Mouse (Mus musculus): Measurements from ENCODE around the gene Mpp2. TPM values are rescaled to one million over a fixed set of nuclear protein-coding genes. Genes with fewer than 3 reads are reported as not detected.

The Mpp2 gene
- polyA plus RNA-seq, 1 experiment from 2014 or later, result 6.8 TPM

- Histone ChIP-seq H3K4me3 (replicated peaks) (no peak overlapping the region), H3K27ac (no peak overlapping the region)
Measured at GRCm38 (mm10) chr11:102096446-102096845, 8.1 kb upstream of the Mpp2 start.

GRCm38 (mm10) chr11:102095676-102096075 is 7.4 kb upstream of the Mpp2 start:
- Histone ChIP-seq H3K4me3 (replicated peaks) (no peak overlapping the region), H3K27ac (no peak overlapping the region), H3K4me2 (replicated peaks) (no peak overlapping the region), H3K27me3 (replicated peaks) (0 out of 2 replicates have a peak, but pooled peaks cover 9% of the 10 kb centered on the region), H3K36me3 (no peaks in the 10 kb centered on the region), H3K4me1 (replicated peaks) (peaks cover 6% of the 10 kb centered on the region; the same call in 1 of the 2 replicates), H3K9me3 (no peaks in the 10 kb centered on the region), H3K9ac (no peak overlapping the region)
- 74% methylated on average over 3 of the region's 3 CpGs for WGBS
- no peak for ATAC-seq

More at GRCm38 (mm10) chr11:102096446-102096845, 8.1 kb upstream of the Mpp2 start:
- peak; percentile 11; the same call in 1 of the 2 replicates for ATAC-seq
- 0 out of 2 replicates have a peak, but pooled peaks cover 12% of the 10 kb centered on the region for H3K27me3 ChIP-seq (replicated peaks)
- 62% methylated on average over 5 of the region's 5 CpGs for WGBS
- H3K9me3 ChIP-seq, result no peaks in the 10 kb centered on the region
- no peak overlapping the region for H3K9ac ChIP-seq
- H3K4me1 ChIP-seq (replicated peaks), result peaks cover 6% of the 10 kb centered on the region; the same call in 1 of the 2 replicates
- H3K4me2 ChIP-seq (replicated peaks), result peak overlapping the region; percentile 57
- no peaks in the 10 kb centered on the region for H3K36me3 ChIP-seq

GRCm38 (mm10) chr11:102089088-102089808 is 933 bp upstream of the Mpp2 start:
- Histone ChIP-seq H3K27me3 (replicated peaks) (no peaks in the 10 kb centered on the region), H3K4me2 (replicated peaks) (peak overlapping the region; percentile 97), H3K9me3 (no peaks in the 10 kb centered on the region), H3K4me1 (replicated peaks) (peaks cover 13% of the 10 kb centered on the region), H3K9ac (peak overlapping the region; percentile 53), H3K27ac (peak overlapping the region; percentile 77), H3K36me3 (no peaks in the 10 kb centered on the region), H3K4me3 (replicated peaks) (peak overlapping the region; percentile 68)
- under 1% methylated on average over 20 of the region's 20 CpGs for WGBS
- peak; percentile 78 for ATAC-seq

- Histone ChIP-seq H3K36me3 (no peaks in the 10 kb centered on the region), H3K4me1 (replicated peaks) (peaks cover 23% of the 10 kb centered on the region), H3K9me3 (no peaks in the 10 kb centered on the region), H3K4me2 (replicated peaks) (peak overlapping the region; percentile 97), H3K27me3 (replicated peaks) (no peaks in the 10 kb centered on the region), H3K4me3 (replicated peaks) (peak overlapping the region; percentile 68), H3K27ac (peak overlapping the region; percentile 77), H3K9ac (peak overlapping the region; percentile 53)
- ATAC-seq, result peak; percentile 70
- WGBS, result under 1% methylated on average over 39 of the region's 39 CpGs
Measured at GRCm38 (mm10) chr11:102087081-102087751, 1.1 kb downstream of the Mpp2 start.

- Histone ChIP-seq H3K4me3 (replicated peaks) (no peak overlapping the region), H3K9me3 (no peaks in the 10 kb centered on the region), H3K4me1 (replicated peaks) (peaks cover 30% of the 10 kb centered on the region), H3K27me3 (replicated peaks) (no peaks in the 10 kb centered on the region), H3K9ac (no peak overlapping the region), H3K4me2 (replicated peaks) (peak overlapping the region; percentile 97; the same call in 1 of the 2 replicates), H3K27ac (0 out of 2 replicates have a peak overlapping the region, but pooled peaks have one; percentile 77), H3K36me3 (no peaks in the 10 kb centered on the region)
- WGBS, result 16% methylated on average over 3 of the region's 3 CpGs
- no peak for ATAC-seq
Measured at GRCm38 (mm10) chr11:102086331-102086730, 2.0 kb downstream of the Mpp2 start.

- Histone ChIP-seq H3K9ac (no peak overlapping the region), H3K36me3 (no peaks in the 10 kb centered on the region), H3K4me2 (replicated peaks) (no peak overlapping the region), H3K4me3 (replicated peaks) (no peak overlapping the region), H3K27ac (no peak overlapping the region), H3K9me3 (no peaks in the 10 kb centered on the region), H3K4me1 (replicated peaks) (peaks cover 26% of the 10 kb centered on the region), H3K27me3 (replicated peaks) (no peaks in the 10 kb centered on the region)
- 58% methylated on average over 7 of the region's 7 CpGs for WGBS
- no peak for ATAC-seq
Measured at GRCm38 (mm10) chr11:102084159-102084558, 4.2 kb downstream of the Mpp2 start.

GRCm38 (mm10) chr11:102083193-102083592 is 5.1 kb downstream of the Mpp2 start:
- H3K9me3 ChIP-seq, result no peaks in the 10 kb centered on the region
- H3K9ac ChIP-seq, result no peak overlapping the region
- peaks cover 24% of the 10 kb centered on the region for H3K4me1 ChIP-seq (replicated peaks)
- ATAC-seq, result no peak
- H3K4me3 ChIP-seq (replicated peaks), result no peak overlapping the region
- no peaks in the 10 kb centered on the region for H3K36me3 ChIP-seq
- H3K27me3 ChIP-seq (replicated peaks), result no peaks in the 10 kb centered on the region
- no peak overlapping the region for H3K27ac ChIP-seq
- 49% methylated on average over 4 of the region's 4 CpGs for WGBS
- H3K4me2 ChIP-seq (replicated peaks), result no peak overlapping the region

GRCm38 (mm10) chr11:102082322-102082721 is 6.0 kb downstream of the Mpp2 start:
- Histone ChIP-seq H3K4me1 (replicated peaks) (peaks cover 24% of the 10 kb centered on the region), H3K9ac (peak overlapping the region; percentile 41)
- WGBS, result 1% methylated on average over 18 of the region's 18 CpGs

GRCm38 (mm10) chr11:102073722-102074121 is 14.6 kb downstream of the Mpp2 start:
- no peak for ATAC-seq
- H3K27me3 ChIP-seq (replicated peaks), result no peaks in the 10 kb centered on the region
- 83% methylated on average over 14 of the region's 14 CpGs for WGBS
- H3K4me1 ChIP-seq (replicated peaks), result peaks cover 6% of the 10 kb centered on the region; the same call in 1 of the 2 replicates
- no peak overlapping the region for H3K27ac ChIP-seq
- no peaks in the 10 kb centered on the region for H3K9me3 ChIP-seq
- H3K9ac ChIP-seq, result no peak overlapping the region
- H3K4me3 ChIP-seq (replicated peaks), result no peak overlapping the region
- no peak overlapping the region for H3K4me2 ChIP-seq (replicated peaks)
- no peaks in the 10 kb centered on the region for H3K36me3 ChIP-seq

More at GRCm38 (mm10) chr11:102082322-102082721, 6.0 kb downstream of the Mpp2 start:
- no peak overlapping the region for H3K27ac ChIP-seq
- H3K9me3 ChIP-seq, result no peaks in the 10 kb centered on the region
- H3K4me2 ChIP-seq (replicated peaks), result peak overlapping the region; percentile 90
- no peaks in the 10 kb centered on the region for H3K27me3 ChIP-seq (replicated peaks)
- no peaks in the 10 kb centered on the region for H3K36me3 ChIP-seq
- peak; percentile 90 for ATAC-seq
- H3K4me3 ChIP-seq (replicated peaks), result peak overlapping the region; percentile 38

GRCm38 (mm10) chr11:102072729-102073128 is 15.6 kb downstream of the Mpp2 start:
- H3K9me3 ChIP-seq, result no peaks in the 10 kb centered on the region
- no peaks in the 10 kb centered on the region for H3K36me3 ChIP-seq
- 70% methylated on average over 5 of the region's 5 CpGs for WGBS
- H3K27me3 ChIP-seq (replicated peaks), result no peaks in the 10 kb centered on the region
- no peak overlapping the region for H3K9ac ChIP-seq
- H3K4me2 ChIP-seq (replicated peaks), result no peak overlapping the region
- no peak for ATAC-seq
- H3K4me3 ChIP-seq (replicated peaks), result no peak overlapping the region
- peaks cover 6% of the 10 kb centered on the region; the same call in 1 of the 2 replicates for H3K4me1 ChIP-seq (replicated peaks)
- no peak overlapping the region for H3K27ac ChIP-seq

- Histone ChIP-seq H3K4me2 (replicated peaks) (peak overlapping the region; percentile 44), H3K4me1 (replicated peaks) (peaks cover 6% of the 10 kb centered on the region; the same call in 1 of the 2 replicates), H3K9me3 (no peaks in the 10 kb centered on the region), H3K36me3 (no peaks in the 10 kb centered on the region), H3K27me3 (replicated peaks) (no peaks in the 10 kb centered on the region), H3K27ac (no peak overlapping the region), H3K4me3 (replicated peaks) (no peak overlapping the region), H3K9ac (no peak overlapping the region)
- WGBS, result 10% methylated on average over 13 of the region's 13 CpGs
- no peak for ATAC-seq
Measured at GRCm38 (mm10) chr11:102070426-102070825, 17.9 kb downstream of the Mpp2 start.

- H3K27ac ChIP-seq, result no peak overlapping the region
- H3K9me3 ChIP-seq, result no peaks in the 10 kb centered on the region
- no peaks in the 10 kb centered on the region for H3K27me3 ChIP-seq (replicated peaks)
- H3K4me3 ChIP-seq (replicated peaks), result no peak overlapping the region
- no peak overlapping the region for H3K9ac ChIP-seq
- H3K4me1 ChIP-seq (replicated peaks), result peaks cover 6% of the 10 kb centered on the region; the same call in 1 of the 2 replicates
- 67% methylated on average over 11 of the region's 11 CpGs for WGBS
- ATAC-seq, result no peak
- H3K4me2 ChIP-seq (replicated peaks), result no peak overlapping the region
- no peaks in the 10 kb centered on the region for H3K36me3 ChIP-seq
Measured at GRCm38 (mm10) chr11:102069633-102070032, 18.7 kb downstream of the Mpp2 start.
